Mouse (Mus musculus) right cerebral cortex, adult 18-20 months (tissue): Measurements from ENCODE around the gene Decr2.
A peak's percentile ranks its signal among the peaks of the same experiment; 100 is the strongest.
"Not testable (repeated sequence)": the region's sequence is repeated elsewhere in the genome, so short reads cannot be mapped to it uniquely, and the experiment has no call there.

Source experiments
- DNase-seq: peaks from one replicate; pipeline ENCODE4 v3.0.0; 2022; ENCODE audit warnings: mixed read lengths

Gene Decr2

GRCm38 (mm10) chr17:26055164-26055563, 35.0 kb downstream of the Decr2 start:
- DNase-seq: no peak

- no peak for DNase-seq
These were observed 35.8 kb downstream of the Decr2 start for GRCm38 (mm10) chr17:26054133-26054845.

GRCm38 (mm10) chr17:26052706-26053105, 37.4 kb downstream of the Decr2 start:
- no peak for DNase-seq

GRCm38 (mm10) chr17:26052074-26052473, 38.1 kb downstream of the Decr2 start:
- DNase-seq: no peak

- no peak for DNase-seq
These were observed 42.0 kb downstream of the Decr2 start for GRCm38 (mm10) chr17:26048118-26048517.

GRCm38 (mm10) chr17:26046253-26046997, 43.7 kb downstream of the Decr2 start:
- no peak for DNase-seq

GRCm38 (mm10) chr17:26045285-26045684, 44.9 kb downstream of the Decr2 start:
- no peak for DNase-seq

GRCm38 (mm10) chr17:26043249-26043636, 46.9 kb downstream of the Decr2 start:
- peak; percentile 83 for DNase-seq

- DNase-seq: peak; percentile 51
These were observed 47.4 kb downstream of the Decr2 start for GRCm38 (mm10) chr17:26042599-26043248.

- peak; percentile 46 for DNase-seq
These were observed 48.9 kb downstream of the Decr2 start for GRCm38 (mm10) chr17:26041111-26041802.

GRCm38 (mm10) chr17:26040711-26041110, 49.4 kb downstream of the Decr2 start:
- not testable (repeated sequence) for DNase-seq

- DNase-seq: no peak
These were observed 58.1 kb downstream of the Decr2 start for GRCm38 (mm10) chr17:26032037-26032436.

GRCm38 (mm10) chr17:26031583-26031982, 58.6 kb downstream of the Decr2 start:
- peak; percentile 57 for DNase-seq
